Mouse (Mus musculus): Measurements from ENCODE around the gene Klhl41.

DNA sequence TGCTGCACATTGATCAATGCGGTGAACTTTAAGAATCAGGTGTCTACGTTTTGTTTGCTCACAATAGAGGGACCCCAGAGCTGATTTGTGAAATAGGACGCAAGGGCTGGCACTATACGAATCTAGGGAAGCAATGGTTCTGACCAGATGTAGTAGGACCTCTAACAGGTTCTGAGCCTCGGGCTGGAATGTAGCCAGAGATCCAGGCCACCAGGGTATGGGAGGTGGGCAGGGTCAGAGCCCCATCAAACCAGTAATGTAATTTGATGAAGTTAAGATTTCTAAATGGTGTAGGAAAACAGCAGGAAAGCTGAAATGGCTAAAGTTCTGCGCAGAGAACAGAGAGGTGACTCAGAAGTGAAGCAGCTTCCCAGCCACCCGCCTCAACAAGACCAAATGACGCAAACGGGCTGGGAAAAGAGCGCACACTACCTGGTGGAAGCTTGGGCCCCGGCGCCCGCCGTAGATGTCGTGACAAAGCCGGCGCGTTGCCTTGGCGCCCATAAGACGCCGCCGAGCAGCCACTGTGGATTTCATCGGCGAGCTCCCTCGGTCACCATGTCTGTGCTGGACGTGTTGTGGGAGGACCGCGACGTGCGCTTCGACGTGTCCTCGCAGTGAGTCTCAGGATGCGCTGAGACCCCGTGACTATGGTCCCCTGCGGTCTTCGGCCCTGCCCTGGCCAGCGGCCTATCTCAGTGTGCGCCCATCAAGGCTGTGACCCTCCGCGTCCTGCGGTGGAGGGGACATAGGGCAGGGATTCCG is 23.0 kb upstream of the Klhl41 start, which contains the start of gene Bbs5:
- TF ChIP-seq CTCF (IDR thresholded peaks at IDR 0.05; ENCODE audit: low read depth, low read length) (no peak), POLR2A (IDR thresholded peaks at IDR 0.05; ENCODE audit: borderline replicate concordance, low read depth, low read length) (no peak)
